Mouse (Mus musculus): ENCODE measurements around the gene Glra1.

DNA sequence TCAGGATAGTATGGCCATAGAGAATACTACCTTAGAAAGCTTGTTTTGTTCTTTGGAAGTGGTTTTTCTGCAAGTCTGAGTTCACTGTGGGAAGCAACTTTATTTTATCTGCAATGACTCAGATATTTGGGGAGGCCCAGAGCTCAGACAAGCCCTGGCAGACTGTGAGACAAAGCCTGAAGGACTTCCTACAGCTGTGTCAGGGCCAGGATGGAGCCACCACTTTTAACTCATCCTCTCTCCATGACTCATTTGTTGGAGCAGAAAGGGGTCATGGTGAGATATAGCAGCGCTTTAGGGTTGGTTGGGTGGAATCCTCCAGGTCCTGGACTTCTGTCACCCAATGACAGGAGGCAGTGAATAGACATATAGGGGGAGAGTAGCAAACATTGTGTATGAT lies 12.3 kb downstream of the Glra1 start:
- TF ChIP-seq CTCF (IDR thresholded peaks at IDR 0.05) (no peak), POLR2A (IDR thresholded peaks at IDR 0.05; ENCODE audit: insufficient read depth, low read depth, low read length) (no peak)
